Mouse (Mus musculus) CH12.LX (cell line): ENCODE measurements around the gene Gm21964.

Experiments used
- CTCF ChIP-seq, 2 experiments: IDR thresholded peaks in 1 of 2; conservative IDR thresholded peaks in 1 of 2; 2 replicates each; pipeline ENCODE4 v1.5.1; 2011 to 2012; ENCODE audit warnings: low read depth in 2 of 2, low read length in 2 of 2, improper control_type of control experiment in 1 of 2, inconsistent platforms in 1 of 2, mild to moderate bottlenecking in 1 of 2, moderate library complexity in 1 of 2
- POLR2A ChIP-seq: IDR thresholded peaks from 2 replicates; pipeline ENCODE4 v1.6.1; 2011; ENCODE audit warnings: low read depth, mild to moderate bottlenecking, improper control_type of control experiment, low read length

DNA sequence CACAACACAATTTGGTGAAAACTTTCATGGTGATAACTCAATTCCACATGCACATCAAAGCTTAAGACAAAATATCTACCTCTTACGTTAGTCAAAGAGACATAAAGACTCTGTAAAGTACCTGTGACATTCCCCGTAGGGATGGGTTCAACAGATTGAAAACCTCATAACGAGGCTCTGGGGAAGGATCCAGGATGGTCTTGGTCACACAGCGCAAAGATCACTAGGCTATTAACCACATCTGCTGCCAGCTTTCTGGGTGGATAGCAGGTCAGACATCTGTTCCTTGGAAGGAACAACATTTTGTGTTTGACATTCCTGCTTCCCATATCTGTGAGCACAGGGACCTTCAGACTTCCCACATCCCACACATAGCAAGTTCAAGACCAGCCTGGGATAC is 31.3 kb upstream of the Gm21964 start:
- TF ChIP-seq POLR2A (no peak), CTCF (conservative IDR thresholded peaks at IDR 0.05 in 1 of 2, IDR thresholded peaks at IDR 0.05 in 1 of 2; ENCODE audit: low read depth in 2 of 2, low read length in 2 of 2) (no peak)
